Mouse (Mus musculus) intestine, embryonic 14.5 days (tissue): Measurements from ENCODE around the gene Nup37. TPM values are rescaled to one million over a fixed set of nuclear protein-coding genes. Genes with fewer than 3 reads are reported as not detected.
A peak's percentile ranks its signal among the peaks of the same experiment; 100 is the strongest.

ENCODE experiments used
- ATAC-seq: fragments of 200-750 bp; cut with Nextera tagmentation; replicated peaks from 2 replicates; pipeline ENCODE4 v1.8.0; 2017; ENCODE audit warnings: low read depth, moderate number of reproducible peaks, moderate TSS enrichment, moderate library complexity; ENCODE audit not compliant: low FRiP score, low TSS enrichment
- DNase-seq: peaks from one replicate; pipeline ENCODE4 v3.0.0-alpha.2; 2018; ENCODE audit warnings: low spot score
- H3K27ac ChIP-seq: fragments of 300-500 bp; sonication (generic); 2 replicates; pipeline ENCODE4 v1.5.1; 2014; ENCODE audit warnings: low read depth, mild to moderate bottlenecking, control low read depth
- H3K27me3 ChIP-seq: fragments of 300-500 bp; sonication (generic); replicated peaks from 2 replicates; pipeline ENCODE4 v1.6.1; 2014; ENCODE audit warnings: low read length, control low read depth; ENCODE audit not compliant: control insufficient read depth, insufficient read depth
- H3K36me3 ChIP-seq: fragments of 300-500 bp; sonication (generic); 2 replicates; pipeline ENCODE4 v1.6.1; 2014; ENCODE audit warnings: low read length, control low read depth; ENCODE audit not compliant: control insufficient read depth, insufficient read depth
- H3K4me1 ChIP-seq: fragments of 300-500 bp; sonication (generic); replicated peaks from 2 replicates; pipeline ENCODE4 v1.6.1; 2014; ENCODE audit warnings: low read length, control low read depth, mixed read lengths; ENCODE audit not compliant: control insufficient read depth, insufficient read depth
- H3K4me2 ChIP-seq: fragments of 300-500 bp; sonication (generic); 2 replicates; pipeline ENCODE4 v1.6.1; 2014; ENCODE audit warnings: low read length
- H3K4me3 ChIP-seq: fragments of 300-500 bp; sonication (generic); 2 replicates; pipeline ENCODE4 v1.5.1; 2014; ENCODE audit warnings: low read depth, low read length, control low read depth, mixed read lengths
- H3K9ac ChIP-seq: fragments of 300-500 bp; sonication (generic); 2 replicates; pipeline ENCODE4 v1.6.1; 2014; ENCODE audit warnings: mild to moderate bottlenecking, low read length
- H3K9me3 ChIP-seq: fragments of 300-500 bp; sonication (generic); 2 replicates; pipeline ENCODE4 v1.6.1; 2016; ENCODE audit warnings: low read length, control low read depth; ENCODE audit not compliant: control insufficient read depth
- WGBS: fragments of 180-500 bp; shearing (Covaris S2); extraction: QIAGEN DNeasy Blood & Tissue Kit; methylation state at CpG from one replicate; pipeline ENCODE4 v1.1.7; 2014; 5-methylcytosine and 5-hydroxymethylcytosine counted together
- polyA plus RNA-seq: library from polyadenylated mRNA; unstranded; fragments of >200 nt; fragmentation: Nextera tagmentation; extraction: Ambion mirVana; gene quantifications from 2 replicates; pipeline ENCODE4 v1.2.1, GENCODE M21; 2014

The Nup37 gene
- polyA plus RNA-seq, result 95.1 and 101 TPM in 2 replicates

- no peaks in the 10 kb centered on the region for H3K27me3 ChIP-seq
- H3K27ac ChIP-seq, result no peak within 1 kb of the TSS
- under 1% methylated on average over 53 of the region's 53 CpGs for WGBS
- peak; percentile 98 for ATAC-seq
- peak within 1 kb of the TSS; percentile 94 for H3K4me2 ChIP-seq
- peak within 1 kb of the TSS; percentile 86 for H3K4me3 ChIP-seq
- peaks cover 24% of the 10 kb centered on the region for H3K4me1 ChIP-seq
- peak within 1 kb of the TSS; percentile 75 for H3K9ac ChIP-seq
- DNase-seq, result peak; percentile 93
- peaks cover 35% of the 10 kb centered on the region for H3K36me3 ChIP-seq
- H3K9me3 ChIP-seq, result no peaks in the 10 kb centered on the region
Observed at GRCm38 (mm10) chr10:88146707-88147477, at the start of gene Nup37, which contains the start of gene Parpbp. Gene Nup37 (plus strand): TSS chr10:88146992. Gene Parpbp (minus strand): TSS chr10:88146941.

GRCm38 (mm10) chr10:88106169-88106568, 40.6 kb upstream of the Nup37 start:
- no peak overlapping the region for H3K4me2 ChIP-seq
- no peak overlapping the region for H3K4me3 ChIP-seq
- no peaks in the 10 kb centered on the region for H3K4me1 ChIP-seq
- no peak overlapping the region for H3K27ac ChIP-seq
- peaks cover 8% of the 10 kb centered on the region for H3K36me3 ChIP-seq
- H3K9me3 ChIP-seq, result no peaks in the 10 kb centered on the region
- WGBS, result 93% methylated on average over 2 of the region's 2 CpGs
- H3K27me3 ChIP-seq, result no peaks in the 10 kb centered on the region
- ATAC-seq (no peak), DNase-seq (no peak)
- no peak overlapping the region for H3K9ac ChIP-seq

GRCm38 (mm10) chr10:88113290-88113689, 33.5 kb upstream of the Nup37 start:
- Histone ChIP-seq H3K4me3 (no peak overlapping the region), H3K27ac (no peak overlapping the region), H3K36me3 (peaks cover 27% of the 10 kb centered on the region), H3K4me1 (no peaks in the 10 kb centered on the region), H3K9me3 (no peaks in the 10 kb centered on the region), H3K9ac (no peak overlapping the region), H3K27me3 (no peaks in the 10 kb centered on the region), H3K4me2 (no peak overlapping the region)
- ATAC-seq (no peak), DNase-seq (no peak)
- 92% methylated on average over 2 of the region's 2 CpGs for whole genome bisulfite sequencing

GRCm38 (mm10) chr10:88119721-88120120, 27.1 kb upstream of the Nup37 start:
- Histone ChIP-seq H3K36me3 (peaks cover 27% of the 10 kb centered on the region; the same call in 1 of the 2 replicates), H3K9ac (no peak overlapping the region), H3K4me3 (no peak overlapping the region), H3K4me1 (no peaks in the 10 kb centered on the region), H3K27ac (no peak overlapping the region), H3K4me2 (no peak overlapping the region), H3K27me3 (no peaks in the 10 kb centered on the region), H3K9me3 (no peaks in the 10 kb centered on the region)
- ATAC-seq (no peak), DNase-seq (no peak)

- Histone ChIP-seq H3K9me3 (no peaks in the 10 kb centered on the region), H3K36me3 (0 out of 2 replicates have a peak, but pooled peaks cover 12% of the 10 kb centered on the region), H3K9ac (no peak overlapping the region), H3K4me1 (no peaks in the 10 kb centered on the region), H3K27ac (no peak overlapping the region), H3K4me3 (no peak overlapping the region), H3K27me3 (no peaks in the 10 kb centered on the region), H3K4me2 (no peak overlapping the region)
- DNase-seq, result no peak
- no peak for ATAC-seq
- 96% methylated on average over 16 of the region's 16 CpGs for WGBS
Observed at GRCm38 (mm10) chr10:88135630-88136029, 11.2 kb upstream of the Nup37 start.

GRCm38 (mm10) chr10:88146187-88146586, 605 bp upstream of the Nup37 start:
- WGBS, result 23% methylated on average over 7 of the region's 7 CpGs
- Histone ChIP-seq H3K9me3 (no peaks in the 10 kb centered on the region), H3K27ac (no peak overlapping the region), H3K4me1 (peaks cover 24% of the 10 kb centered on the region), H3K9ac (peak overlapping the region; percentile 75), H3K27me3 (no peaks in the 10 kb centered on the region), H3K4me2 (peak overlapping the region; percentile 94), H3K36me3 (peaks cover 28% of the 10 kb centered on the region), H3K4me3 (peak overlapping the region; percentile 86)
- 0 out of 2 replicates have a peak, but pooled peaks have one; percentile 8 for ATAC-seq
- DNase-seq, result no peak

- WGBS, result 85% methylated on average over 4 of the region's 4 CpGs
- no peaks in the 10 kb centered on the region for H3K27me3 ChIP-seq
- DNase-seq, result no peak
- H3K4me2 ChIP-seq, result no peak overlapping the region
- peaks cover 62% of the 10 kb centered on the region for H3K36me3 ChIP-seq
- H3K4me3 ChIP-seq, result no peak overlapping the region
- no peak overlapping the region for H3K9ac ChIP-seq
- no peaks in the 10 kb centered on the region for H3K9me3 ChIP-seq
- H3K27ac ChIP-seq, result no peak overlapping the region
- no peak for ATAC-seq
- peaks cover 15% of the 10 kb centered on the region for H3K4me1 ChIP-seq
Observed at GRCm38 (mm10) chr10:88150381-88150780, 3.6 kb downstream of the Nup37 start.

- no peak overlapping the region for H3K4me3 ChIP-seq
- no peak for ATAC-seq
- 85% methylated on average over 6 of the region's 6 CpGs for WGBS
- no peak overlapping the region for H3K4me2 ChIP-seq
- H3K9me3 ChIP-seq, result no peaks in the 10 kb centered on the region
- no peak overlapping the region for H3K27ac ChIP-seq
- peaks cover 7% of the 10 kb centered on the region; the same call in 1 of the 2 replicates for H3K4me1 ChIP-seq
- H3K9ac ChIP-seq, result no peak overlapping the region
- no peak for DNase-seq
- no peaks in the 10 kb centered on the region for H3K27me3 ChIP-seq
- H3K36me3 ChIP-seq, result peaks cover 69% of the 10 kb centered on the region
Observed at GRCm38 (mm10) chr10:88151658-88152057, 4.9 kb downstream of the Nup37 start.

- Histone ChIP-seq H3K27ac (no peak overlapping the region), H3K4me1 (no peaks in the 10 kb centered on the region), H3K9ac (no peak overlapping the region), H3K36me3 (peaks cover 39% of the 10 kb centered on the region), H3K9me3 (peaks cover 3% of the 10 kb centered on the region; the same call in 1 of the 2 replicates), H3K4me3 (no peak overlapping the region), H3K4me2 (no peak overlapping the region), H3K27me3 (no peaks in the 10 kb centered on the region)
- WGBS, result 94% methylated on average over 2 of the region's 2 CpGs
- DNase-seq (no peak), ATAC-seq (no peak)
Observed at GRCm38 (mm10) chr10:88162096-88162495, 15.3 kb downstream of the Nup37 start.
